In genomic region chr8:106270804-106271203, GRCm38 (mm10) we compare ENCODE assay signal across 9 mouse cellular contexts.
DNase-seq lines count a peak whose midpoint lies in the region; ATAC-seq lines count a peak whose summit lies in the region.
"Had no signal": no experiment of that assay in that cellular context is flagged by ENCODE, and none has a peak within 500 bp of the region (broad histone marks: within the 10 kb centered on the region; RNA-seq: fewer than 3 reads in every experiment).

No protein-coding gene starts in this region.

- intact Hi-C loops in heart, postnatal 36 days (cut with DNase I), result no loop called here
- intact Hi-C loops in left cerebral cortex, postnatal 25 days (cut with DNase I), result loop anchor here (5.0 kb wide), 2 partner anchors 51 to 131 kb away; no protein-coding TSS in a partner anchor

- ATAC-seq in inflammation-experienced regulatory T-cells, adult 6 months, result no peak

- DNase-seq in heart, adult 11 months, result peak; percentile 74
- DNase-seq in heart, postnatal 36 days, result no peak
- DNase-seq in frontal cortex, postnatal 36 days (ENCODE audit: low spot score in 2 of 2), result peak; percentile 67 to 84
- DNase-seq in left cerebral cortex, postnatal 25 days (ENCODE audit: low spot score in 2 of 2), result peak; percentile 79 to 89
- peak; percentile 83 for DNase-seq in right cerebral cortex, adult 18-20 months
- no peak for DNase-seq in testis, postnatal 14 days (ENCODE audit: low spot score)
- no peak for DNase-seq in kidney, adult 18-20 months
- DNase-seq: liver, embryonic 13.5 days had no signal

Comparison
In these comparisons a context has a peak if more than half of its experiments do, and no peak if none do; other contexts are left out.
1. DNase-seq: peak in heart, adult 11 months (single experiment), frontal cortex, postnatal 36 days (2 of 2), left cerebral cortex, postnatal 25 days (2 of 2) and right cerebral cortex, adult 18-20 months (single experiment); none in heart, postnatal 36 days (0 of 2), testis, postnatal 14 days (single experiment) and kidney, adult 18-20 months (single experiment).